Mouse (Mus musculus) cerebellum, postnatal 14 days (tissue): Measurements from ENCODE around the gene Ddx20.

Experiments
- DNase-seq, 2 experiments: peaks; one replicate each; pipeline ENCODE4 v3.0.0; 2021; ENCODE audit warnings: mixed read lengths in 2 of 2

Ddx20 gene

DNA sequence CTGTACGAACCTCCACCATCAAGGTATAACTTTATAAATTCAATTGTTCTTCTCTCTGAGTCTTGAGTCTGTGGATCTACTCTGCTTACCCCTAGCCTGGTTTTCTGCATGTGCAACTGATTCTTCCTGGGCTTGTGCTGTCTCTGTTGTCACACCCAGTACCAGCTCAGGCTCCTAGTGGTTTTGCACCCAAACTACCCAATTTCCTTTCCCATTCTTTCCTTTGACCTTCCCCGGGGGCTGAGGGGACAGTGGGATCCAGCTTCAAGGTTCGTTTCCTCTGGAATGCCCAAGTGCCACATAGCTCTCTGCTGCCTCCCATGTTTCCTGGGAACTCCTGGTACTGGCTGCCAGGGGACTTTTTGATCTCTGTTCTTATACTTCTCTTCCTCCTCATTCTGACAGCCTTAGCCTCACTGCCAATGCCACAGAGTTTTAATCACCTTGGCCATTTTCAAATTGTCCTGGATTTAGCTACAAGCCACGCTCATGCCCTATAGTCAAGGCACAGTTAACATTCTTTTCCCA, 20.3 kb downstream of the Ddx20 start:
- no peak for DNase-seq

DNA sequence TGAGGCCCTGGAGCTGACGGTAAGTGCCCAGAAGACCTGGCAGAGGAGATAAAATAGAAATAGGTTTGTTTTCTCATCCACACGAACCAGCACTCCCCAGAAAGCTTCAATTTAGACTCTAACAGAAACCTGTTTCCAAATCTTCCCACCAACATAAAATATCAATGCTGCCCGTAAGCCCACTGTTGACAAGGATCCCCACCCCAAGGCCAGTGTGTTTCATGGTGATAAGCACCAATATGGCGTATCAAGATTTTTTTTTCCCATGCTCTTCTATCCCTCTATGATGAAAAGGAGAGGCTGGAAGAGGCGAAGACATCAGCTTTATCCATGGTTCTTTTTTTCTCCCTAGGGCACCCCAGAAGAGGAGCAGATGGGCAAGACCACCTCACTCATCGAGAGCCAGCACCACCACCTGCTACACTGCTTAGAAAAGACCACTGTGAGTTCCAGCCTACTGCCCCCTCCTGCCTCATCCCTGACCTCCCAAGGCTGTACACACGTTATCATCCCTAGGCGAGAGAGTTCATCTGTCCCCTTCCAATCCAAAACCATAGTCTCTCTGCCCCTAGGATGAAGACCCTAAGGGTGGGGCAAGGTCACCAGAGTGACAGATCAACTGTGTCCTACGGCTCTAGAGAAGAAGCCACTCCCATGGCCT, 22.1 kb downstream of the Ddx20 start:
- DNase-seq = no peak

DNA sequence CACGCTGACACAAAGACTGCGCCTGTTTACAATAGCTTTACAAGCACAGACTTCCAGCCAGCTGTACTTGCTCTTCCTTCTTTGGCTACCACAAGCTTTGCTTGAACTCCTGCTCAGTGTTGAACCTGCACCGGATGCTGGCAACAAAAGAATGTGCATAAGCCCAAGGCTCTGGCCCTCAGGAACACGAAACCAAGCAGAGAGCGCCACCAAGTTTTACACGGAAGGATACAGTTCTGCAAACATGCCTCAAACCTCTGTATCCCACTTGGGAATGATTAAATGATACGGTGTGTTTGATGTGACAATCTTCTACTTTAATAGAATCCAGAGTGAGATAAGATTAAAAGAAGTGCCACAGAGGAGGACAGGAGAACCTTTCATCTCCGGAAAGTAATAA, 24.3 kb downstream of the Ddx20 start:
- no peak for DNase-seq

DNA sequence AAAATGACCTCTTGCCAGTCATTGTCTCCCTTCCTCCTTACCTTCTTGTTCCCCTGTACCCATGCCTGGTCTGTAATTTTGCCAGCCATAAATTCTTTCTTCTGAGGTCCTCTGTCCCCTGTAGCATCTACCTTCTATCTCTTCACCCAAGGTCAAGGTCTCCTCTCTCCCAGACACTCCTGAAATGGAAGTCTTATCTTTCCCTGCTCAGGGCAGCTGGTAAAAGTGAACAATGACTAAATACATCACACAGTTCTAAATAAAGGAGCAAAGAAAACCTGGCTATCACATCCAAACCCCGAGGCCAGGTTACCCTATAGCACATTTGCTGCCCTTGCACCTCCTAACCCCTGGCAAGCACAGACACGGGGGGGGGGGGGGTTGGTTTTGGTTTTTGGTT, 26.8 kb downstream of the Ddx20 start:
- no peak for DNase-seq

DNA sequence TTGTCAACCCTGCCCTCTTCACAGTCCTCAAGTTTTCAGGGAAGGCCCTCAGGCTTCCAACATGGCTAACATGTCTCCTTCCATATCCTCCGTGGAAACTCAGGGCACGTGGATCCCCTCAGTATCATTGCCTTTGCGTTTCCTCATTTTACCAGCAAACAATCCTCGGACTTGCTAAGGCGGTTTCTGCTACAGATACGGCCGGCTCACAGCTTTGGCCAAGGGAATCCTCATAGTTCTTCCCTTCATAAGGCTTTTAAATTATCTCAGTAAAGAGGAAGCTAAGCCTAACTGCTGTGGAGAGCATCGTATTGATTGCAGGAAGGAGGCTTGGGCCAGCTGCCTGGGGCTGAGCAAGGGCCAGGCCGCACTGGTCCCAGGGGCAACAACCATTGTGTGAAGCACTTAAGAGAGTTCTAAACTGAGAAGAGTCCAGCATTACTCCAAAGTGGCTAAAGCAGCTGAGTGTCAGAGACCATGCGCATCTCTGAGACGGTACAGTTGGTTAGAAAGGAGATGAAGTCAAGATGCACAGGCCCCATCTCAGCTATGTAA, 32.3 kb downstream of the Ddx20 start:
- DNase-seq = no peak

DNA sequence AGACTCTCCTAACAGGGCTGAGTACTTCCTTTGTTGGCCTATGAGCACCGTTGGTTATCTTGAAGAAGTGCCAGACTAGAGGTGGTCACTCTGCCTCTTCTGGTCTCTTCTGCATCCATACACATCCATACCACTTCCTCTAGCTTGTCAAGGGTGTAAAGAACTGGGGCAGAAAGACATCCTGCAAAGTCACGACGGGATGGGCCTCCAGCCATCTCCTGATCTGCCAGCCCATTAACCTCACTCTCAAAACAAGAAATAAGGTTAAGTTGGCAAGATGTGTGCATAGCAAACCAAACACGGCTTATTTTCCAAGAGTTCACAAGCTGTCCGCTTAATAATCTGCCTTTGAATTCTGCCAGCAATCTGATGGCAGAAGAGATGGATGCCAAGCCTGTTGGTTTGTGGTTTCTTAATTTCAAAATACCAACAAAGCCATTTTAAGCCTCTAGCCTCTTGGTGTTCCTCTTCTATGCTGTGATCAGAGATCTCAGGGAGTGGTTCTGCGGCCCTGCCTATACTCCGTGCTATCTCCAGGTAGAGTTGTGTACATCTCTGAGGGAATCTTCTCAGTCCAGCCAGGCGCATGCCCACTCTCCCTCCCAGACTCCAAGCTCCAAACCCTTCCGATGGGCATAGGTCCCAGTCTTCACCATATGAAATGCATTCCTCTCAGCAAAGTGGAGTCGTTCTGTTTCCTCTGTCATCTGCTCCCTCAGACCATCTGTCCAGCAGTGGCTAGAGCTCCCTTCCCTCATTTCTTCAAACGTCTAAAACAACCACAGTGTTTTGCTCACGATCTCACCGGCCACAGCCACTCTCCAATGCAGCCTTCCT, 33.6 kb downstream of the Ddx20 start:
- peak; percentile 82 to 86 for DNase-seq

DNA sequence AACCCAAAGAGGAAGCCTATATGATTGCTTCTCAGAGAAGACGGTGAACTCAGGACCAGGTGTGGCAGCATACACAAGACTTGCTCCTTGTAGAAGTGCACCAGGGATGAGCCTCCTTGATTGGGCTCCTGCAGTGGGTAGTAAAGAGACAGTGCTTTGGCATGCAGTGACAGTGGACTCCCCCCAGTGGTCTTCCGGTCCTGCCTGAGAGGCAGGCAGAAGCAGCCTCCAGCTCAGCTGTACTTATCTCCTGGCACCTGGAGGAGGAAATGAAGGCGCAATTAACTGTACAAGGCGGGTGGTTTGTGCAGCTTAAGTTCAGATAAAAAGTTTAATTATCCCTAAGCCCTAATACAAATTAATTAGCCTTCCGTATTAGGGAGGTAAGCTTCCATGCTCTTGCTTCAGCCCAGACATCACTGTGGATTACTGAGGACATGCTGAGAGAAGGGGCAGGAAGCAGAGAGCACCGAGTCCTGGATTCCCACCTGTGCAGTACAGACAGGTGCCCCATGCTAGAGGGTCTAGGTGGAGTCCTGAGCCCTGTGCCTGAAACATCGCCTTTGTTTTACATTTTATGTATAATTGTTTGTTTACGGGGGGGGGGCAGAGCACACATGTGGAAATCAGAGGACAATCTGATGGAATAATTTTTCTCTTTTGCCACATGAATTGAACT, 38.3 kb downstream of the Ddx20 start:
- DNase-seq = no peak

DNA sequence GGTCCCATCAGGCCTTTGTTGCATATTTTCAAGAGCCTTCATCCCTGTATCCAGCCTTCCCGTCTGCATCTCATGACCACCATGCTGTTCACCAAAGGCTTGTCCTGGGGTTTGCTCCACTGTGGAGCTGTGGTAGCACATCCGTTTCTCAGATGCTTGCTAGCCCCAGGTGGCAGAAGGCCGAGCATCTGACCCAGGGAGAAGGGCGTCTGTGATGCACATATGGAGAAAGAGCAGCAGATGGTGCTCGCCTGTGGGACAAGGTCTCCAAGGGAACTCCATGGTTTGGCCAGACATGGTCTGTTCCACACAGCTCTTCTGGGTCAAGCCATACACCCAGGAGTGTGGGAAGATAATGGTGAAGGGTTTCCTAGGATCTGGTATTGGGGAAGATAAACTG, 43.8 kb downstream of the Ddx20 start:
- peak; percentile 69 to 82 for DNase-seq

DNA sequence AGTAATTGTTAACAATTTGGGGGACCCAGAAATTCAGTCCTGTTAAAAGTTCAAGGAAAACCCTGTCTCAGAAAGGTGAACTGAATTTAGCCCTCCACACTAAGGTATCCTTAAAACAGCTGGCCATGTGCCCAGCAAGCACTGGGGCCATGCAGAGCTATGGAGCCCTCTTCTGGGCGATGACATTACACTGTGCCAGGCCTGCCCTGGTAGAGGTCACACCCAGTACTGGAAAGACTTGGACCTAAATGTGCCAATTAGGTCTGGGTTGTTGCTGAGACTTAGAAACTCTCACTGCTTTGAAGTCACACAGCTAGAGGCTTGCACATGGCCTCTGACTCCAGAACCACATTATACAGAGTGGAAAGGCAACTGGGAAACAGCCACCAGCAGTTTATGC, 45.2 kb downstream of the Ddx20 start:
- DNase-seq = peak; percentile 78 to 81

DNA sequence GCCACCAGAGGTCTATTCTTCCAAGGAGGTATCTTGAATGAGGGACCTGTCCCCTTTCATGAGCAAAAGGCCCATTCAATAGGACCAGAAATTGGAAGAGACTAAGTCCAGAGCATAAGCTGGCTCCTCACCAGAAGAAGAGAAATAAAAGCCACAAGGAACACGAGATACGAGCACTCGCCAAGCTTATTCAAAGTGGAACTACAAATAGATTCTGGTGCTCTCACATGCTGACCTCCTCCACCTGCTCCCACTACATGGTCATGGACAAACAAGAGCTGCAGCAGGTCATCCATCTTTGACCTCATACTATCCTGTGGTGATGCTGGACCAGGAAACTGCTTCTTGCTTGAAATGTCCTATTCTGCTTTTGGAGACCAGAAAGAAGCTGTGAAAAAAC, 54.4 kb downstream of the Ddx20 start:
- DNase-seq = no peak

DNA sequence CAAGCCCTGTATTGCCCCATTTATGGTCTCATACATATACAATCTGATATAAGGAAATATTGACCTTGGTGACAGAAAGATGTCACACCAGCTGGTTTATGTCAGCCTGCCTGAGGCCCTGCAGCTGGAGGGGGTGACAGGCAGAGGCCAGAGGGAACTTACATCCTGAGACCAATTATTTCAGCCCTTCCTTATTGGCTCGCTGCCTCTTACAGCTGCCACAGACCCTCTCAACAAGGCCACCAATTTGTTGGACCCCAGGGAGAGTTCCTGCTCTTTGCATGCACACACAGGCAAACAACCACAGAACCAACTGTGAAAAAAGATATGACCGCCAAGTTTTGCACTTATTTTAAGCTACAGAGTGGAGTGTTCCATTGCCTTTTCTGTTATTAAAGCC, 55.1 kb downstream of the Ddx20 start:
- DNase-seq = no peak
